Mouse (Mus musculus) thymus, postnatal 36 days (tissue): ENCODE measurements around the gene Gng11.

Experiments used
- DNase-seq, 2 experiments: peaks; one replicate each; pipeline ENCODE4 v3.0.0; 2022; ENCODE audit warnings: mixed read lengths in 2 of 2

Gene Gng11

GRCm38 (mm10) chr6:4003890-4004306 is at the start of gene Gng11:
Gng11 (plus strand) TSS chr6:4003904.
- peak in 1 of 2 experiments; percentile 3 for DNase-seq

- no peak for DNase-seq
Observed at GRCm38 (mm10) chr6:3954969-3955368, 48.7 kb upstream of the Gng11 start.

GRCm38 (mm10) chr6:3967676-3968626 is 35.8 kb upstream of the Gng11 start:
- DNase-seq: no peak

- no peak for DNase-seq
Observed at GRCm38 (mm10) chr6:3973679-3974078, 30.0 kb upstream of the Gng11 start.

- DNase-seq: no peak
Observed at GRCm38 (mm10) chr6:3982661-3983284, 20.9 kb upstream of the Gng11 start.

GRCm38 (mm10) chr6:3988750-3989149 is 15.0 kb upstream of the Gng11 start, which contains the start of gene Tfpi2:
Tfpi2 (minus strand) TSS chr6:3988919.
- DNase-seq: no peak

- DNase-seq: no peak
Observed at GRCm38 (mm10) chr6:3993492-3993891, 10.2 kb upstream of the Gng11 start, which contains the start of gene Gngt1. Gngt1 (plus strand) TSS chr6:3993792.

- no peak for DNase-seq
Observed at GRCm38 (mm10) chr6:3998089-3998488, 5.6 kb upstream of the Gng11 start.

- DNase-seq: no peak
Observed at GRCm38 (mm10) chr6:3999296-3999695, 4.4 kb upstream of the Gng11 start.

GRCm38 (mm10) chr6:4000716-4001115 is 3.0 kb upstream of the Gng11 start:
- DNase-seq: no peak

- no peak for DNase-seq
Observed at GRCm38 (mm10) chr6:4003445-4003844, 259 bp upstream of the Gng11 start.

- DNase-seq: no peak
Observed at GRCm38 (mm10) chr6:4004808-4005207, 1.1 kb downstream of the Gng11 start.

GRCm38 (mm10) chr6:4008501-4009040 is 4.9 kb downstream of the Gng11 start:
- DNase-seq: no peak

- no peak for DNase-seq
Observed at GRCm38 (mm10) chr6:4009548-4009947, 5.8 kb downstream of the Gng11 start.

- DNase-seq: no peak
Observed at GRCm38 (mm10) chr6:4022645-4023044, 18.9 kb downstream of the Gng11 start.

- DNase-seq: no peak
Observed at GRCm38 (mm10) chr6:4026367-4026766, 22.7 kb downstream of the Gng11 start.

- no peak for DNase-seq
Observed at GRCm38 (mm10) chr6:4030956-4031355, 27.3 kb downstream of the Gng11 start.

- no peak for DNase-seq
Observed at GRCm38 (mm10) chr6:4041821-4042220, 38.1 kb downstream of the Gng11 start.

GRCm38 (mm10) chr6:4047200-4047599 is 43.5 kb downstream of the Gng11 start:
- DNase-seq: no peak

GRCm38 (mm10) chr6:4052843-4053242 is 49.1 kb downstream of the Gng11 start:
- DNase-seq: no peak

- no peak for DNase-seq
Observed at GRCm38 (mm10) chr6:4054387-4054786, 50.7 kb downstream of the Gng11 start.
